Mouse (Mus musculus) cerebellum, postnatal 10 days (tissue): ENCODE results near the gene Slc22a29.
A peak's percentile ranks its signal among the peaks of the same experiment; 100 is the strongest.
"Not testable (repeated sequence)": the region's sequence is repeated elsewhere in the genome, so short reads cannot be mapped to it uniquely, and the experiment has no call there.

ENCODE experiments used
- DNase-seq, 2 experiments: peaks; one replicate each; pipeline ENCODE4 v3.0.0; 2021; ENCODE audit warnings: mixed read lengths in 2 of 2

Slc22a29 gene

GRCm38 (mm10) chr19:8218800-8219199 is at the start of gene Slc22a29:
Gene Slc22a29, minus strand, starts transcription at chr19:8218900.
- no peak for DNase-seq

GRCm38 (mm10) chr19:8265324-8265723 is 46.6 kb upstream of the Slc22a29 start:
- DNase-seq, result no peak

- no peak for DNase-seq
These were observed 34.0 kb upstream of the Slc22a29 start for GRCm38 (mm10) chr19:8252705-8253037.

DNA sequence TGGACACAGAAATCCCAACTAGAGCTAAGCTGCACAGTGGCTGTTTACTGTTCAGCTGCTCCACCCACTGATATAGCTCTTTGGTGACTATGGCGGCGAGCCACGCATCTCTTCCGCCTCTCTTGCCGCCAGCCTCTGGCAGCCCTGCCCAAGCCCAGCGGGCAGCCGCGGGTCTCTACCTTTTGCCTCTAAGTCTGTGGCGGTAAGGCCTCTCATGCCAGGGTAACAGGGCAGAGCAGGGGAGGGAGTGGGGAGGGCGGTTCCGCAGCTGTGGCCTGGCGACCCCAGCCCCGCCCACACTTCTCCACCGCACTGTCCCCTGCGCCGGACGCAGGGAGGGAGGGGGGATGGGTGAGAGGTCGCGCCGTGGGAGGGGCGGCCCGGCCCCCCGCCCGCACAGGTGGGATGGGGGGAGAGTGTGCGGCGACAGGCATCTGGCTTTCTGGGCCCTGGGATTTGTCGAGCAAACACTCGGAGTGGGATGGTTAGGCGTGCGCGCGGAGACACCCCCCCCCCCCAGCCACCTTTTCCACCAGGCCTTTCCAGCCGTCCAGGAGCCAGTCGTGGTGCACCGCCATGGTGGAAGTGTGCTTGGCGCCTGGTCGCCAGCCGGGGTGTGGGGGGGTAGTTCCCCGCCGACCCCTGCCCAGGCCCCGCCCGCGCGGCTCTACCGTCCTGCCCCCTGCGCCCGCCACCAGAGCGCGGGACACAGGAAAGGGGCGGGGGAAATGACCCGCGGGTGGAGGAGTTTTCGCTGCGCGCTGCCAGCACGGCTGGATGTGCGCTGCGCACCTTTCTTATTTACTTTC is 33.4 kb upstream of the Slc22a29 start:
- peak; percentile 59 to 75 for DNase-seq

DNA sequence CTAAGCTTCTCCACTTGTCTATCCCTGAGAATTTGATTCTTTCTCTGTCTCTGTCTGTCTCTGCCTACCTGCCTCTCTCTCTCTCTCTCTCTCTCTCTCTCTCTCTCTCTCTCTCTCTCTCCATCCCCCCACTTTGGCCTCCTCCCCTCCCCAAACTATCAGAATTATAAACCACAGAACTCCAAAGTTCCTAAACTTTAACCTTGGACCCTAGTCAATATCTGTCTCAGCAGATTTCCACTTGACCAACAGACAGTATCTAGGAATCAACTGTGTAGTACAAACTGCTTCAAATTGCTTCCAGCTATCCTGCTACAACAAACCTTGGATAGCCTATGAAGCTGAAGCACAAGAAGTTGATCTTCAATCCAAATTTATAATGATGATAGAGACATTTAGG is 10.2 kb upstream of the Slc22a29 start:
- DNase-seq, result no peak

GRCm38 (mm10) chr19:8148787-8149523 is 69.7 kb downstream of the Slc22a29 start:
- DNase-seq, result no peak

- not testable (repeated sequence) for DNase-seq
These were observed 76.0 kb downstream of the Slc22a29 start for GRCm38 (mm10) chr19:8142716-8143115.

DNA sequence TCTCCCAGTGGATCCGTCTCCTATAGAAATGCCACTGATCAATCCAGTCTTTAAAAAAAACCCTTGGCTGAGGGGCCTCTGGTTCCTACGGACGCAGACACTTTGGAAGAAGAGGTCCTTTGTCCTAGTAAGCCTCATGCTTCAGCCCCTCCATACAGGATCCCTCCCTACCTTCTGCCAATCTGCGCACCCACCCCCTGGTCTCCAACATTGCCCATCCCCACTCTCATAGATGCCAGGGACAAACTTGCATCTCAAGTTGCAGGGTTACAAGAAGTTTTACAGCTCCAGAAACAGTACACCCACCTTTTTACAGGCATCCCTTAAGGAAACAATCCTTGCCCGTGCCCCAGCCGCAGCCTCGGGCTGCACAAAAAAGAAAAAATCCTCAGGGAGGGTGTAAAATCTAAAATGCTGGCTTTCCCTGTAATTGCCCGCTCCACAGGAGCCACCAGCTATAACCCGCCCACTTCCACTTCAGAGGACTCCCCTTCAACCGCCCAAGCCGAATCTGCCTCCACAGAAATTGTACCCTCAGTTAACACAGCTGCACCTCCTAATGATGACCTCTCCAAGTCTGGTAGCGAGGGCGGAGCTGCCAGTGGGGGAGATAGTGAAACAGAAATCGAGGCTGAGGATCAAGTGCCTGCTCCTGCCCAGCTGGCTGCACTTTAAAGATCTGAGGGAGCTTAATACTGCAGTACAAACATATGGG is 84.4 kb downstream of the Slc22a29 start:
- not testable (repeated sequence) for DNase-seq

DNA sequence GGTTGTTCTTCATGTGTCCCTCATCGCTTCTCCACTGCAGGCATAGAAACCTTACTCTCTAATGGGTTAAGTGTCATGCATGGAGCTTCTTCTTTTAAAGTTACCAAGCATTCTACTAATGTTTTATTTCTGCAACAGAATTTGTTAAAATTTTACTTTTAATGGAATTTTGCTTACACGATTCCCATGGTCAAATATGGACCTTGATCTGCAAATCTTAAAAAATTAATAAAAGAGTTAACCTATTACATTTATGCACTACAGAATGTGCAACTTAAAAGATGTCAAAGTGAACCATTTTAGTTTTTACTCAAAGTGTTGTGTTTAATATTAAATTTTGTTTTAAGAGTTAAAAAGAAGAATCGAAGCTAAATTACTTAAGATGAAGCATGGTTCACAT is 86.8 kb downstream of the Slc22a29 start, which contains the start of gene Slc22a28:
TSS of gene Slc22a28 (minus strand) at position 102 of the 400 bp plus-strand sequence.
- not testable (repeated sequence) for DNase-seq
